Mouse (Mus musculus) retina, postnatal 1 day (tissue): ENCODE data around the gene Tapbp.
"Not testable (repeated sequence)": the region's sequence is repeated elsewhere in the genome, so short reads cannot be mapped to it uniquely, and the experiment has no call there.

ENCODE experiments used
- DNase-seq: peaks from one replicate; pipeline ENCODE4 v3.0.0-alpha.2; 2012

The Tapbp gene

DNA sequence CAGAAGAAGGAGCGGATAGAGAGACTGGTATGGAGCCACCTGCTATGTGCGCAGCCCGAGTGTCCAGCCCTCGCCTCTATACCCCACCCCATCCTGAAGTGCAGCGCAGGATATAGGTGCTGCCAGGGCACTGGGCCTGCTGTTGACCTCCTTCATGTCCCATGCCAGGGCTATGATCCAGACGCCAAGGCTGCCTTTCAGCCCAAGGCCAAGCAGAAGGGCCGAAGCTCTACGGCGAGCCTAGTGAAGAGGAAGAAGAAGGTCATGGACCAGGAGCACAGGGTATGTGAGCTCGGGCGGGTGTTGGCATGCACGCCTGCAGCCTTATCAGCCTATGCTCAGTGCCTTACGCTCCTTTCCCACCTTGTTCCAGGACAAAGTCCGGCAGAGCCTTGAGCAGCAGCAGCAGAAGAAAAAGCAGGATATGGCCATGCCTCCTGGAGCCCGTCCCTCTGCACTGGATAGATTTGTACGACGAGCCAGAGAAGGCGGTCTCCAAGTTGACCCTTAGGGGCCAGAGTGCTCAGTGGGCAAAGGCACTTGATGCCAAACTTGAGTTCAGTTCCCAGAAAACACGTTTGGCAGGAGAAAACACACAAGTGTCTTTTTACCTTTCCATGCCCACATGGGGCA, 33.3 kb downstream of the Tapbp start:
- no peak for DNase-seq

DNA sequence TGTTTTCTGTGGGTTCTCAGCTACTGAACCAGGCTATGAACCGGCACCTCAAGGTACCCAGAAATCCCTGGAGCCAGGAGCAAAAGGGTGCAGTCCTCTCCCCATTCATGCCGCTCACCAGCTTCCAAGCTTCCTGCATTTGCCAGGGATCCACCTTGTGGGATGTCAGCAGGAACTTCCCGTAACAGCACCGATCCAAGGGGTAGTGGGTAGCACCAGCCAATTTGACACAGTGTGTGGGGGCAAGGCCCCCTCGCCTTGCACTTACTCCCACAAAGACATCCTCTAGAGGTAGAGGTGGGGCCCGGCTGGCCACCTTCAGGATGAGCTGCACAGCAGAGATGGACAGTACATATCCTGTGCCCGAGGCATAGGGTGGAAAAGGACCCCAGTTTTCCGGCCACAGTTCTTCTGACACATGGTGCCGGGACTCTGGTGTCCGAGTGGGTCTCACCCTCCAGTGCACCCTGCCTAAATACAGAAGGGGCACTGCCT, 34.5 kb downstream of the Tapbp start:
- no peak for DNase-seq

DNA sequence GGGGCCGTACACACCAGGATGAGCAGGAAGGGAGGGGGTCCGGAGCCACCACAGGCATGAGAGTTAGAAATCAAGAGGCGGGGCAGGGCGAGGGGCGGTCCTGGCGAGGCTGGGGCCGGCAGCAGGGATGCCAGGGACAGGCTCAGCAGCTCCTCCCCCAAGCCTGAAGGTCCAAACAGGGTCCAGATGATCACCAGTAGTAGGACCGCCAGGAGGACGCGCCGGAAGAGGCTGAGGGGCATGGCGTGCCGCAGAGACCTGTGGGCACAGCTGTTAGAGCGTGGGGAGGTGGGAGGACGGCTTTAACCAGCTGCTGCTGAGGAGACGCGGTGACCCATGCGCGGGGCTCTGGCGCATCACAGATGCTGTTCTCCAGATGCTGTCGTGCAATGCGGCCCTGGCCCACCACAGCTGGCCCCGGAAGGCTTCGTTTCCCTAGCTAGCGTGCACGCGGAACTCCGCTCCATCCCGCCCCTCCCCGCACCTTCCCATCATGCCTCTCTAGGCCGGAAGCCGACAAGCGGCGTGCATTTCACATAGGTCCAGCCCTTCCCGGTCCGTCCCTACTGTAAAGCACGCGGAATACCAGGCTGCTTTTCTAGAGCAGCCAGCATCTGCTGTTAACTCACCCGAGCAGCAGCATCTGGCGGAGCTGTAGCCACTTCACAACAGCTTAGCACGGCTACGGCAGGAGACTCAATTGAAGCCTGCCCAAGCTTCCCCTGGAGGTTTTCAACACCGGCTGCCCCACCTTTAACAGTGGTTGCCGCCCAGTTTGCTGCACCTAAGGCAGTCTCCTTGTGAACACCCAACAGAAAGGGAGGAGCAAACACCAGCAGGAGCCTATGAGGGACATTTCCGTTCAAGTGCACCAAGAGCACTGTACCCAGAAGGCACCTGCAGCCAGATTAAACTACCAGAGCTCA, 35.6 kb downstream of the Tapbp start, which contains the start of gene B3galt4:
B3galt4 (minus strand) TSS at position 468 of the 926 bp plus-strand sequence.
- DNase-seq, result peak; percentile 92

DNA sequence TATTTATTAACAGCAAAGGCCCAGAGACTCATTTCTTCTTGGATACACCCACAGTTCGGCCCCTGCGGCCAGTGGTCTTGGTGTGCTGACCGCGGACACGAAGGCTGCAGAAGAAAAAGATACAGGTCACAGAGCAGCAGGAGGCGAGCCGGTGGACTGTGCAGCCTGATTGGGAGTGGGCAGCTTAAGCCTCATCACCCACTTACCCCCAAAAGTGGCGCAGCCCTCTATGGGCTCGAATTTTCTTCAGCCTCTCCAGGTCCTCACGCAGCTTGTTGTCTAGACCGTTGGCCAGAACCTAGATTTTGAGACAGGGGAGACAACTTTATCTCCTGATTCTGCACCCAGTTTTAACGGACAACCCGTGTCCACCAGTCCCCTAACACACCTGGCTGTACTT, 36.3 kb downstream of the Tapbp start:
- DNase-seq, result not testable (repeated sequence)

DNA sequence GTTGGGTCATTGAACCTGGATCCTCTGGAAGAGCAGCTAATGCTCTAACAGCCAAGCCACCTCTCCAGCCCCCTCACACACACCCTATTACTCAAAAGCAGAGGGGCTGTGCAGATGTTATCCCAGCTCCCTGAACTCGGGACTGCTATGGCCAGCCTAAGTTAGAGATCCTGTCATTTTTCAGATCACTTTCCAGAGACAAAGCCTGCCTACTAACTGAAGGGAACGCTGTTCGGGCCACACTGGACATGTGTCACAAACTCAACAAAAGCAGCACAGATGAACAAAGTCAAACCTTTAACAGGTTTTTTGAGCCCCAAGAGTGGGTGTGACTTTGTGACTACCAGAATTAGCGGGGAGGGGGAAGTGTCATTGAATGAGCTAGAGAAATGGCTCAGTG, 37.2 kb downstream of the Tapbp start:
- no peak for DNase-seq

DNA sequence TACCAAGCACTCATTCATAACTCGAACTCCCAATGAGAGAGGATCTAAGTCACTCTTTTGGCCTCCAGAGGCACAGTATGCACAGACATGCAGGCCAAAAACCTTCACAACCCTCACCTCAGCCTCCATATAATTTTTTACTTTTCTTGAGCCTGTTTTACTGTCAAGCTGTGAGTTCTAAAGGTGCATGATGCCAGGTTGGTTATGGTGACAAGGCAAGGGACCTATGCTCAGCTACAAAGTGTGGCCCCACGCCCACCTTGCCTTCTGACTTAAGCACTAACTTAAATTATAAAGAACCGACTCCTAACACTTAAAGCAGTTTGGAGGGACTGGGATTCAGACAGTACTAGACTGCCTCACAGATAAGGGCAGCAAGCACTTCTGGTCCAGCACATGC, 37.6 kb downstream of the Tapbp start:
- DNase-seq, result no peak

DNA sequence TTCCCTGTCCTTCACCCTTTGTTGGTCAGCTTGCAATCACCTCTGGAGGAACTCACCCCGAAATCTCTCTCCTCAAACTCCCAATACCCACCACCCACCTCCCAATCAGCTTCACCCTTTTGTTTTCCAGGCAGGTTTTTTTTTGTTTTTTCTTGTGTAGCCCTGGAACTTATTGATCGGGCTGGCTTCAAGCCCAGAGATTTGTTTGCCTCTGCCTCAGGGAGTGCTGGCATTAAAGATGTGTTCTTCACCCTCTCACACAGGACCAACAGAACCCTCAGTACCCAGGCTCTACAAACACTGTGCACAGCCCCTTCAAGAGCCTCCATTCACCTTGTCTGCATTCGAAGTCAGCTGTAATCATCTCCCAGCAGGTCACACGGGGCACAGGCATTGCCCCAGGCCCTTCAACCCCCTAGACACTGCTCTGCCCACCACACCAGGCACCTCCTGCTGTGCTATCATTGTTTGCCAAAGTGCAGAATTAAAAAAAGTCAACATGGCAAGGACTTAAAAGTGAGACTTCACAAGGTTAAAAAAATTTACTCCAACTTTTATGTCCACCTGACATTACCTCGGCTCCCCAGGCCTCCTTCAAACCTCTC, 38.4 kb downstream of the Tapbp start:
- DNase-seq, result no peak

DNA sequence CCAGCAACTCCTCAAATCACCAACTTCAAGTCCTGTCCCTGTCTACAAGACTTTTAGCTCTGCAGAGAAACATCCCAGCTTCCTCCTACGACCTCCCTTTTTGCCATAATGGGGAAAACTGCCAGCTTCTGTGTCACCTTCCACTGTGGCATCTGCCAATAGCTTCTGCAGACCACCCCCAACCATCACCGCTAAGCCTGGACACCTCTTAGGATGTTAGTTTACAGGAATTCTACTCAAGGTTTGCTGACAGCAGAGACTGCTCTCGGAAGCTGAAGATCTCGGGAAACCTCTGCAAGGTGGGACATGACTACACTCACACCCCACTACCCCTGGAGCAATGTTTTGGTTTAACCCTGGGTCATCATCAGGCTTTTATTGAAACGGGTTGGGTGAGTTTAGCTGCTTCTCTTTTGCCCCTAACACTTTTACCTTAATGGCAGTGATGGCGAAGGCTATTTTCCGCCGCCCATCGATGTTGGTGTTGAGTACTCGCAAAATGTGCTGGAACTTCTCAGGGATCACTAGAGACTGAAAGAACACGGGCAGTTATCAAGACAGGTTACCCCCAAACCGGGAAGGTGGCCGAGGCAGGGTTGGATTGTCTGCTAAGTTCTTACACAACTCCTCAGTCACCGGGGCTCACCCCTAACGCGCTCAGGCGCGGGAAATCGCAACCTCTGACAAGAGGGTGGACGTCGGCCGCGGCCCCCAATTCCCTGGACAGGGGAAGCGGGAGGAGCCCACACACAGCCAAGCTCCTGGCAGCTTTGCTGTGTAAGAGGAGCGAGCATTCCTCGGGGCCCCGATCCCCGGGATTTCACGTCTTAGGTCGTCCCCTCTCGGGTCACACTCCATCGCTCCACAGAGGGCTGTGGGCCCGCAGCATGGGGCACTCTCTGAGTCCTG, 39.2 kb downstream of the Tapbp start:
- no peak for DNase-seq

DNA sequence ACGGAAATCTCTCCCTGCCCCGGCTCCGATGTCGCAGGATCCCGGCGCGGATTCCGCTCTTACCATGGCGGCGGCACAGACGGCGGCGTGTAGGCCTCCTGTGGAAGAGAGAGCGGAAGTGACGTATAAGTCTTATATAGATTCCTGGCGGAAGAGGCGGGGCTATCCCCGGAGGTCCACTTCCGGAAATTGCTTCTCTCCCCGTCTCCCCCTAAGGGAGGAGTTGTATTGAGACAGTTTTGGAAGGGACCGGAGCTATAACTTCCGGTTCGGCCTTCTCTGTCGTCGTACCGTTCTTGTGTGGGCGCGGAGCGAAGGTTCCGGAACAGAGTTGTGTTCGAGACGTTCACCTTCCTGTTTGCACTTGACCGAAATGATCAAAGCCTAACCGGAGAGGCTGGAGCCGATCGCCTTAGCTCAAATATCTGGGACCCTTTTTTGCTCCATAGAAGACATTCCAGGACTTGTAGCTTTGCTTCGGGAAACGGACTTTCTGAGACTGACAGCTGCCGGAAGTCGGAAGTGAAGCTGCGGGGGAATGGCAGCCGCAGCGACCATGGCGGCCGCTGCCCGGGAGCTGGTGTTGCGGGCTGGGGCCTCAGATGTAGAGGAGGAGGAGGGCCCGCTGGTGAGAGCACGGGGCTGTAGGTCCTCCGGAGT, 40.0 kb downstream of the Tapbp start, which contains the start of the genes Vps52 and Rps18:
Vps52 (plus strand) TSS at position 258 of the 660 bp plus-strand sequence.
Rps18 (minus strand) TSS at position 447 of the 660 bp plus-strand sequence.
- DNase-seq, result peak; percentile 99

DNA sequence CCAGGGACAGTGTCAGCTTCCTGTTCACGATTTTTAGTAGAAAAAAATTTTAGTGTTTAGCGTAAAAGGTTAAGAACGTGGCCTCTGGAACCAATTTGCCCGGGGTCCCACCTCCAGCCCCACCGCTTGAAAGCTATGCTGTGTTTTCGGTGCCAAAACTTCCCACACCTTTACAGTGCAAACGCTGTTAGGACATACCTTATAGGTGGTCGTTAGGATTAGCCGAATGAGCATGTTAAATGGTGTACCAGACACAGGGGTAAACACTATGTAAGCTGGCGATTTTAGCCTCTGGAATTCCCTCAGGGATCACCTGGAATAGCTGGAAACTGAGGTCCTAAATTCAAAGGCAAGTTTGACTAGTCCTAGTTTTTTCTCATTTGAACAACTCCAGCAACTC, 40.6 kb downstream of the Tapbp start:
- DNase-seq, result no peak

DNA sequence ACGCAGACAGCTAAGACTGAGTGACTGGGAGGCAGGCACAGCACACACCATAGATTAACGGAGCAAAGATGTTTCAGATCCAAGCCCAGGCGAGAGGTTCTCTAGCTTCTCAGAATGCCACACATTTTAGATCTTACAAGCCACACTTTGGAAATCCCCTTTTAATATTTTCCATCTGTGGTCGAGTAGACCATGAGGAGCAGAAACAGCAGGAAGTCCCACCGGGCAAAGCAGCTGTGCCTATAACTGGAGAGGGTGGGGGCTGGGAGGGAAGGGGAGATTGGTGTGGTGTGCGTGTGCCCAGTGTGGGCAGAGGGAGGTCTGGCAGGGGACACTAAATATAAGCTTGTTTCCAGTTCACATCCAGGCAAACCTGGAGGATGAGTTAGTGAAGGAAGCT, 41.8 kb downstream of the Tapbp start:
- no peak for DNase-seq

DNA sequence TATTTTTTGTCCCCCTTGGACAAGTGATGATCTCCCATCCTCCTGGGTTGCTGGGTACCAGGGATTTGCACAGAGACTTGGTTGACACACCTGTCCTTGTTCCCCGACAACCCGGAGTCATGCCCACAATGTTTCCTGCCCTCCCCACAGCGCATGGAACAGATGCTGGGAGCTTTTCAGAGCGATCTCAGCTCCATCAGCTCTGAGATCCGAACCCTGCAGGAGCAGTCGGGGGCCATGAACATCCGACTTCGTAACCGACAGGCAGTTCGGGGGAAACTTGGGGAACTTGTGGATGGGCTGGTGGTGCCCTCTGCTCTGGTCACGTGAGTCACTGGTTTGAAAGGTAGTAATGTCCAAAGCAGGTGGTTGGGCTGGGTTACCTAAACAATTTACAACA, 42.8 kb downstream of the Tapbp start:
- DNase-seq, result no peak

DNA sequence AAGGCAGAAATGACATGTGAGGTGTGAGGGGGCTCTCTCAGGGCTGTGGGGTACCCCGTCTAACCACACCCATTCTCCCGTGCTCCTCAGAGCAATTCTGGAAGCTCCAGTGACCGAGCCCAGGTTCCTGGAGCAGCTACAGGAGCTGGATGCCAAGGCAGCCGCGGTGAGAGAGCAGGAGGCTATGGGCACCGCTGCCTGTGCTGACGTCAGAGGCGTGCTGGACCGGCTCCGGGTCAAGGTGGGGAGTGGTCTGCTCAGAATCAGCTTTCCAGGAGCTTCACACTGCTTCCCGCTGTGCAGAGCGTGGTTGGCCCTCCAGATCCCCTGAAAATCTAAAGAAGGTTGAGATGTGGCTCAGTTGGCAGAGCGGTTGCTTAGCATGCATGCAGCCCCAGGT, 43.4 kb downstream of the Tapbp start:
- DNase-seq, result no peak

DNA sequence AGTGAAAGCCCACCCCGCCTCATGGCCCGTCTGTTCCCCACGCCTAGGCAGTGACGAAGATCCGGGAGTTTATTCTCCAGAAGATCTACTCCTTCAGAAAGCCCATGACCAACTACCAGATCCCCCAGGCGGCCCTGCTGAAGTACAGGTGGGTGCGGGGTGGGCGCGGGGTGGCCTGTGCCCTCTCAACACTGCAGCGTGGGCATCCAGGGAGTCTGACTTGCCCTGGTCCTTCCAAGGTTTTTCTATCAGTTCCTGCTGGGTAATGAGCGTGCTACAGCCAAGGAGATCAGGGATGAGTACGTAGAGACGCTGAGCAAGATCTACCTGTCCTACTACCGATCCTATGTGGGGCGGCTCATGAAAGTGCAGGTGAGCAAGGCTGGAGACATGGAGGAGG, 44.2 kb downstream of the Tapbp start:
- DNase-seq, result no peak

DNA sequence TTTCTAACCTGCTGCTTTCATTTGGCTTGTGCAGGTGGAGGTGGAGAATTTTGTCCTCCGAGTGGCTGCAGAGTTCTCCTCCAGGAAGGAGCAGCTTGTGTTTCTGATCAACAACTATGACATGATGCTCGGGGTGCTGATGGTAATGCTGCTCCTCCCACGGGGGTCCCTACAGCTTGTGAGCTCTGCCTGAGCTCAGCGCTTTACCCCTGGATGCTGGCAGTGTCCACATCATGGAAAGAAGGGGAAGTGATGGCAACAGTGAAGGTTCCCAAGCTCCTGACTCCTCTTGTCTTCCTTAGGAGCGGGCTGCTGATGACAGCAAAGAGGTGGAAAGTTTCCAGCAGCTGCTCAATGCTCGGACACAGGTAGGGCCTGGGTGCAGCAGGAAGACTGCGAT, 47.2 kb downstream of the Tapbp start:
- no peak for DNase-seq

DNA sequence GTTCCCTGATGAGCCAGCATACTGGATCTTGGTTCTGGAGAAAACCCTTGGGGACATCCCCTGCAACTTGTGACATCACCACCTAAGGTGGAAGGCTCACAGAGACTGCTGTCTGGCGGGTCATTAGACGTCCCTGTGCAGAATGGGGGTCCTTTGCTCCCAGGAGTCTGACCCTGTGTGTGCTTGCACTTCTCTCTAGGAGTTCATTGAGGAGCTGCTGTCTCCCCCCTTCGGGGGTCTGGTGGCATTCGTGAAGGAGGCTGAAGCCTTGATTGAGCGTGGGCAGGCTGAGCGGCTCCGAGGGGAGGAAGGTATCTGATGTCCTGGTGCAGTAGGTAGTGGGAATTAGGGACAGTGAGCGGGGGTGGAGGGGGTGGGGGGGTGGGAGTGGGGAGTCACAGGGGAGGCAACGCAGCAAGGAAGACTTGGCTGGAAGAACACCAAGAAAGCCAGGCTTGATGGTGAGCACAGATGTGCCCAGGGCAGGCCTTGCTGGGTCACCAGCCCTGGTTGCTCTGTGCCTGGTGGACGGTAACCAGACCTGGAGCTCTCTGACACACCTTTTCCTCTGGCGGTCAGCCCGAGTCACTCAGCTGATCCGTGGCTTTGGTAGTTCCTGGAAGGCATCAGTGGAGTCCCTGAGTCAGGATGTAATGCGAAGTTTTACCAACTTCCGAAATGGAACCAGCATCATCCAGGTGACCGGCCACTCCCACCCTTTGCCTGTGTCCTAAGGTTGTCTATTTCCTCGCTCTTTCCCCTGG, 49.6 kb downstream of the Tapbp start:
- no peak for DNase-seq

DNA sequence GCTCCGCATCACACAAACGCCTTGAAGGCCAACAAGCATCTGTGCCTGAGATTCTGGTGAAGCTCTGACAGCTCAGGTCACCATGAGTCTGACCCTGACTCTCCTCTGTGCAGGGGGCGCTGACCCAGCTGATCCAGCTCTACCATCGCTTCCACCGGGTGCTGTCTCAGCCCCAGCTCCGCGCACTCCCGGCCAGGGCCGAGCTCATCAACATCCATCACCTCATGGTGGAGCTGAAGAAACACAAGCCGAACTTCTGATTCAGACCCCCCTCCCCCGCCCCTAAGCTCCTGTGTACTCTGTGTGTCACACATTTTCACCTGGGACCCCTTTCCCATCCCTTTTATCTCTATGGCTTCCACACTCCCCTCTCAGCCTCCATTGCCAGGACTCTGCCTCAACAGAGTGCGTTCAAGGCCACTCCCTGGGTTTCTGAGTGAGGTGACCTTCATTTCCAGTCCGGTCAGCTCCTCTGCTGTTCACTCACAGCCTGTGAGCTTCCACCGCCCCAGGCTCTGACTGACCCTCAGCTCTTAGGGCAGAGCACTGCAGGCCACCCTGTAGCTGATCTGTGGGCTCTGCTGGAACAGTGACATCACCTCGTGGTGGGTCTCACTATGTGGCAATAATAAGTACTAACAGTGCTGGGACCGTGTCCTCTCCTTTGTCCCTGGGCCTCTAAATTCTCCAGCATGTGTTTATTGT, 50.3 kb downstream of the Tapbp start:
- DNase-seq, result no peak

DNA sequence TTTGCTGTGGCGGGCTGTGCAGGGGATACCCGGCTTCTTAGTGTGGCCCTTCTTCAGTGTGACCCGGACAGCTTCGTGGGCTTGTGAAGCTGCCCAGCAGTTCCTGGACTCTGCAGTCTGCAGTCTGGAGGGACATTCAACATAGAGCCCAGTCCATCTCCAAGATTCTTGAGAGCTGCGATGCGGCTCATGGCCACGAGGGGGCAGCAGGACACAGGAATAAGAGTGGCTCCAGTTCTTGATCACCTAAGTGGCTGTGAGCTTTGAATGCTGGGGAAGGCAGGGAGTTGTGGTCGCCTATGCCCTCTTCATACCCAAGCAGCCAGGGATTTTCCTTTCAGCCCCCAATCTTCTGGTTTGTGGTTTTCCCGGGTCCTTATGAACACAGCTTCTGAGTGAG, 52.8 kb downstream of the Tapbp start:
- peak; percentile 89 for DNase-seq

DNA sequence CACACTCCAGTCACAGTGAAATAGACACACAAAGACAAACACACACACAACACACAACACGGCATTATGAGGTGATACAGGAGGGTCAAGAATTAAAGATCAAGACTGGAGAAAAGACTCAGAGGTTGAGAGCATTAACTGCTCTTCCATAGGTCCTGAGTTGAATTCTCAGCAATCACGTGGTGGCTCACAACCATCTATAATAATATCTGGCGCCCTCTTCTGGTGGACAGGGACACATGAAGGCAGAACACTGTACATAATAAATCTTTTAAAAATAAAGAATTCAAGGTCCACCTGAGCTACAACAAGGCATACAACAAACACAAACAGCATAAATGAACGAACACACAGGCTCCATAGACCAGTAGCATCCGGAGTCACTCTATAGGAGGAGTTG, 53.2 kb downstream of the Tapbp start:
- peak; percentile 79 for DNase-seq

DNA sequence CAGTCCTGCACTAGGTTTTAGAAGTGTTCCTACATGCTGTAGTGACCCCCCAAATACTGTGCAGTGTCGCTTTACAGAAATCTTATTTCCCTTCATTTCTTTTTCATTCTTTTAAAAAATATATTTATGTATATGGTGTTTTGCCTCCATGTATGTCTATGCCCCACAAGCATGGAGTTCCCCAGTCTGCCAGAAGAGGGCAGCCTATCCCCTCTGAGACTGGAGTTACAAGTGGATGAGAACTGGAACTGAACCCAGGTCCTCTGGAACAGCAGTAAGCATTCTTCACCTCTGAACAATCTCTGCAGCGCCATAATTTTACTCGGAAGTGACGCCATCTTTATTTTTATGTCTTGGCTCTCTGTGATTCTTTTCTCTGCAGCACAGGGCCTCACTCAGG, 53.7 kb downstream of the Tapbp start:
- peak; percentile 24 for DNase-seq
